Mouse (Mus musculus): Measurements from ENCODE around the gene Abca6.

Gene Abca6

GRCm38 (mm10) chr11:110195310-110195709, 56.3 kb downstream of the Abca6 start:
- no peak for DNase-seq

GRCm38 (mm10) chr11:110171212-110171611, 80.4 kb downstream of the Abca6 start:
- no peak for DNase-seq

- no peak for DNase-seq
These were observed 83.9 kb downstream of the Abca6 start, which contains the start of gene Abca9 for GRCm38 (mm10) chr11:110167459-110168251. Abca9 (minus strand) TSS chr11:110168196.

- no peak for DNase-seq
These were observed 85.8 kb downstream of the Abca6 start for GRCm38 (mm10) chr11:110165822-110166221.

- DNase-seq, result no peak
These were observed 86.2 kb downstream of the Abca6 start for GRCm38 (mm10) chr11:110165409-110165808.

GRCm38 (mm10) chr11:110157059-110157458, 94.5 kb downstream of the Abca6 start:
- DNase-seq, result no peak

DNA sequence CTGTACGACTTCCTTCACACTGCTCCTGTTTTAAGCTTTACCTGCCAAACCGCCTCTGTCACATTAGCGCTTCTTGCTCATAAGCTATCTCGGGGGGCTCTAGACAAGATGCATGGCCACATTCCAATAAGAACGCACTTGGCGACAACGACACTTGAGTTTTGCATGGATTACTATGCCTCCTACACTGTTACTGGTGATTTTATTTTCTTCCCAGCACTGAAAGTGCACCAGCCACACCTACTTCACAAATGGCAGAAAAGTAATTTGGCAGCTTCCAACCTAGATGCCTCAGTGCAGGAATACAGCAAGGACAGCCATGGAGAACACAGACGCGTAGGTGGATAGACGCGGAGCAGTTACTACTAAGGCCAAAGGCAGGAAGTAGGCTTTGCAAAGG, 95.6 kb downstream of the Abca6 start:
- no peak for DNase-seq

DNA sequence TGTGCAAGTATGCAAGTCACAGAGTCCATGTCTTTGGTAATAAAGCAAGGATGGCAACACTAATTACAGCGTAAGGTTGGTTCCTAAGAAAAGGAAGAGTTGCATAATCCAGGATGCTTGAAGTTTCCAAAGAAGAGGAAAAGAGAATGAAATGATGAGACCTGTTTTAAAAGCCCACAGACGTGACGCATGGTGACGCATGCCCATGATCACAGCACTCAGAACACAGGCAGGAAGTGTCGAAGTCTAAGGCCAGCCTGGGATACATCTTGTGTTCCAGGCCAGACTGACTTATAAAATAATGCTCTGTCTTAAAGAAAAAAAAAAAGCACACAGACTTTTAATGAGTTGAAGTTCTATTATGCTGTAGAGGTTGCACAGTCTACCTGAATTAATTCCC, 103.9 kb downstream of the Abca6 start:
- DNase-seq, result no peak

GRCm38 (mm10) chr11:110145421-110145820, 106.2 kb downstream of the Abca6 start:
- DNase-seq, result no peak

DNA sequence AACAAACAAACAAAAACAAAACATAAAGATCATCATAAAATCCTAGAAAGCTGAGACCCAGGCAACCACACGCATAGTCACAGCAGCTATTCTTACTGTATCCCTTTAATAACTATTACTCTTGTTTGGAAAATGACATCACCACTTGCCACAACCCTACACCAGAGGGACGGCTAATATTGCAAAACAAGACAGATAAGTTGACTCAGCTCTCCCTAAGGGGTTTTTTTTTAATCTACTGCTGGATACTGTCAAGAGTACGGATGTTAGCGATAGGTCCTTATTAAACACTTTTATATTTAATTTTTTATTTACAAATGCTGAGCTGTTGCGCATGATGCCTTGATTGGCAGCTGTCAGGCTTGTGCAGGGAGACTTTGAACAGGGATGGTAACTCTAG, 120.8 kb downstream of the Abca6 start:
- DNase-seq, result no peak
